Mouse (Mus musculus) liver, adult 2 months (tissue): ENCODE results near the gene Eif3l.

ENCODE experiments used
- CTCF ChIP-seq: fragments of 200-500 bp; IDR thresholded peaks from 2 replicates; pipeline ENCODE4 v1.5.1; 2011; ENCODE audit warnings: low read depth, low read length, control low read depth
- POLR2A ChIP-seq: fragments of 200-500 bp; IDR thresholded peaks from 2 replicates; pipeline ENCODE4 v1.6.1; 2011; ENCODE audit warnings: low read length, control low read depth; ENCODE audit not compliant: insufficient read depth; ENCODE audit errors: extremely low read depth

- TF ChIP-seq CTCF: no peak
- no peak for TF ChIP-seq POLR2A
These were observed 36.6 kb upstream of the Eif3l start for GRCm38 (mm10) chr15:79038331-79038730.
